Mouse (Mus musculus): ENCODE data around the gene D930007J09Rik. TPM values are rescaled to one million over a fixed set of nuclear protein-coding genes. Genes with fewer than 3 reads are reported as not detected.

Gene D930007J09Rik
- polyA plus RNA-seq (2017; shearing (Covaris generic)), result not detected

GRCm38 (mm10) chr13:32802259-32803081, at the start of gene D930007J09Rik:
D930007J09Rik (minus strand) TSS chr13:32802849.
- peak; percentile 11 for ATAC-seq

GRCm38 (mm10) chr13:32851967-32852366, 49.3 kb upstream of the D930007J09Rik start:
- peak; percentile 67 for ATAC-seq

- ATAC-seq, result no peak
These were observed 48.2 kb upstream of the D930007J09Rik start, which contains the start of gene Serpinb1a for GRCm38 (mm10) chr13:32850668-32851404. Serpinb1a (minus strand) TSS chr13:32851185.

GRCm38 (mm10) chr13:32850156-32850555, 47.5 kb upstream of the D930007J09Rik start:
- no peak for ATAC-seq

- peak; percentile 35 for ATAC-seq
These were observed 47.0 kb upstream of the D930007J09Rik start for GRCm38 (mm10) chr13:32849531-32850123.

GRCm38 (mm10) chr13:32849092-32849491, 46.4 kb upstream of the D930007J09Rik start:
- no peak for ATAC-seq

GRCm38 (mm10) chr13:32846221-32846620, 43.6 kb upstream of the D930007J09Rik start:
- no peak for ATAC-seq

GRCm38 (mm10) chr13:32841349-32841748, 38.7 kb upstream of the D930007J09Rik start:
- no peak for ATAC-seq

GRCm38 (mm10) chr13:32839314-32839713, 36.7 kb upstream of the D930007J09Rik start:
- no peak for ATAC-seq

- no peak for ATAC-seq
These were observed 31.9 kb upstream of the D930007J09Rik start for GRCm38 (mm10) chr13:32834513-32834912.

GRCm38 (mm10) chr13:32833237-32833636, 30.6 kb upstream of the D930007J09Rik start:
- peak; percentile 64 for ATAC-seq

- ATAC-seq, result no peak
These were observed 30.1 kb upstream of the D930007J09Rik start for GRCm38 (mm10) chr13:32832776-32833175.

- ATAC-seq, result no peak
These were observed 29.0 kb upstream of the D930007J09Rik start for GRCm38 (mm10) chr13:32831505-32832273.

- ATAC-seq, result no peak
These were observed 26.2 kb upstream of the D930007J09Rik start for GRCm38 (mm10) chr13:32828886-32829285.

- no peak for ATAC-seq
These were observed 25.3 kb upstream of the D930007J09Rik start for GRCm38 (mm10) chr13:32827951-32828350.

- ATAC-seq, result no peak
These were observed 24.6 kb upstream of the D930007J09Rik start for GRCm38 (mm10) chr13:32827111-32827822.

GRCm38 (mm10) chr13:32825546-32825945, 22.9 kb upstream of the D930007J09Rik start:
- no peak for ATAC-seq

GRCm38 (mm10) chr13:32824377-32825330, 22.0 kb upstream of the D930007J09Rik start:
- ATAC-seq, result no peak

GRCm38 (mm10) chr13:32823126-32823525, 20.5 kb upstream of the D930007J09Rik start:
- no peak for ATAC-seq

GRCm38 (mm10) chr13:32821671-32822070, 19.0 kb upstream of the D930007J09Rik start:
- no peak for ATAC-seq

All from inflammation-experienced regulatory T-cells, adult 6 months (primary cell).